Mouse (Mus musculus): ENCODE data around the gene Uvrag. TPM values are rescaled to one million over a fixed set of nuclear protein-coding genes. Genes with fewer than 3 reads are reported as not detected.

Uvrag gene
- polyA plus RNA-seq, 1 experiment from 2014 or later: 12.2 TPM

GRCm38 (mm10) chr7:98991204-98991761, 149.7 kb downstream of the Uvrag start:
- Histone ChIP-seq H3K4me3 (ENCODE audit: low read depth, low read length) (no peak overlapping the region), H3K4me1 (ENCODE audit: control insufficient read depth, insufficient read depth, low read length) (no peaks in the 10 kb centered on the region), H3K27ac (ENCODE audit: low read depth, low read length) (no peak overlapping the region), H3K36me3 (ENCODE audit: control insufficient read depth, insufficient read depth, low read length) (no peaks in the 10 kb centered on the region), H3K27me3 (replicated peaks; ENCODE audit: control insufficient read depth, insufficient read depth, low read length) (no peaks in the 10 kb centered on the region), H3K9me3 (replicated peaks; ENCODE audit: control insufficient read depth, low read length) (no peaks in the 10 kb centered on the region), H3K9ac (ENCODE audit: low read length) (no peak overlapping the region), H3K4me2 (ENCODE audit: low read length) (no peak overlapping the region)
- WGBS: 91% methylated on average over 2 of the region's 2 CpGs
- ATAC-seq (no peak), DNase-seq (ENCODE audit: low spot score) (no peak)

GRCm38 (mm10) chr7:98990510-98990909, 150.4 kb downstream of the Uvrag start:
- Histone ChIP-seq H3K9ac (ENCODE audit: low read length) (no peak overlapping the region), H3K9me3 (replicated peaks; ENCODE audit: control insufficient read depth, low read length) (no peaks in the 10 kb centered on the region), H3K36me3 (ENCODE audit: control insufficient read depth, insufficient read depth, low read length) (no peaks in the 10 kb centered on the region), H3K4me1 (ENCODE audit: control insufficient read depth, insufficient read depth, low read length) (no peaks in the 10 kb centered on the region), H3K4me2 (ENCODE audit: low read length) (no peak overlapping the region), H3K4me3 (ENCODE audit: low read depth, low read length) (no peak overlapping the region), H3K27me3 (replicated peaks; ENCODE audit: control insufficient read depth, insufficient read depth, low read length) (no peaks in the 10 kb centered on the region), H3K27ac (ENCODE audit: low read depth, low read length) (no peak overlapping the region)
- no peak for DNase-seq (ENCODE audit: low spot score)
- 83% methylated on average over 1 of the region's 1 CpGs for WGBS
- ATAC-seq: no peak

GRCm38 (mm10) chr7:98986962-98987441, 153.9 kb downstream of the Uvrag start:
- Histone ChIP-seq H3K27me3 (replicated peaks; ENCODE audit: control insufficient read depth, insufficient read depth, low read length) (no peaks in the 10 kb centered on the region), H3K9ac (ENCODE audit: low read length) (no peak overlapping the region), H3K27ac (ENCODE audit: low read depth, low read length) (no peak overlapping the region), H3K4me3 (ENCODE audit: low read depth, low read length) (no peak overlapping the region), H3K4me2 (ENCODE audit: low read length) (no peak overlapping the region), H3K4me1 (ENCODE audit: control insufficient read depth, insufficient read depth, low read length) (no peaks in the 10 kb centered on the region), H3K36me3 (ENCODE audit: control insufficient read depth, insufficient read depth, low read length) (no peaks in the 10 kb centered on the region), H3K9me3 (replicated peaks; ENCODE audit: control insufficient read depth, low read length) (no peaks in the 10 kb centered on the region)
- no peak for DNase-seq (ENCODE audit: low spot score)
- ATAC-seq: no peak
- WGBS: 94% methylated on average over 14 of the region's 14 CpGs

- no peaks in the 10 kb centered on the region for H3K9me3 ChIP-seq (replicated peaks; ENCODE audit: control insufficient read depth, low read length)
- ATAC-seq: no peak
- H3K4me3 ChIP-seq (ENCODE audit: low read depth, low read length): no peak overlapping the region
- DNase-seq (ENCODE audit: low spot score): no peak
- H3K36me3 ChIP-seq (ENCODE audit: control insufficient read depth, insufficient read depth, low read length): no peaks in the 10 kb centered on the region
- no peaks in the 10 kb centered on the region for H3K27me3 ChIP-seq (replicated peaks; ENCODE audit: control insufficient read depth, insufficient read depth, low read length)
- no peak overlapping the region for H3K27ac ChIP-seq (ENCODE audit: low read depth, low read length)
- no peak overlapping the region for H3K9ac ChIP-seq (ENCODE audit: low read length)
- no peaks in the 10 kb centered on the region for H3K4me1 ChIP-seq (ENCODE audit: control insufficient read depth, insufficient read depth, low read length)
- H3K4me2 ChIP-seq (ENCODE audit: low read length): no peak overlapping the region
- WGBS: 92% methylated on average over 2 of the region's 2 CpGs
Observed at GRCm38 (mm10) chr7:98985935-98986334, 155.0 kb downstream of the Uvrag start.

GRCm38 (mm10) chr7:98985489-98985888, 155.5 kb downstream of the Uvrag start:
- WGBS: 87% methylated on average over 6 of the region's 6 CpGs
- Histone ChIP-seq H3K9me3 (replicated peaks; ENCODE audit: control insufficient read depth, low read length) (no peaks in the 10 kb centered on the region), H3K4me3 (ENCODE audit: low read depth, low read length) (no peak overlapping the region), H3K36me3 (ENCODE audit: control insufficient read depth, insufficient read depth, low read length) (no peaks in the 10 kb centered on the region), H3K9ac (ENCODE audit: low read length) (no peak overlapping the region), H3K4me1 (ENCODE audit: control insufficient read depth, insufficient read depth, low read length) (no peaks in the 10 kb centered on the region), H3K27ac (ENCODE audit: low read depth, low read length) (no peak overlapping the region), H3K4me2 (ENCODE audit: low read length) (no peak overlapping the region), H3K27me3 (replicated peaks; ENCODE audit: control insufficient read depth, insufficient read depth, low read length) (no peaks in the 10 kb centered on the region)
- ATAC-seq (no peak), DNase-seq (ENCODE audit: low spot score) (no peak)

GRCm38 (mm10) chr7:98984319-98984718, 156.6 kb downstream of the Uvrag start:
- no peak overlapping the region for H3K4me2 ChIP-seq (ENCODE audit: low read length)
- no peak overlapping the region for H3K27ac ChIP-seq (ENCODE audit: low read depth, low read length)
- ATAC-seq (no peak), DNase-seq (ENCODE audit: low spot score) (no peak)
- H3K9ac ChIP-seq (ENCODE audit: low read length): no peak overlapping the region
- no peaks in the 10 kb centered on the region for H3K36me3 ChIP-seq (ENCODE audit: control insufficient read depth, insufficient read depth, low read length)
- H3K9me3 ChIP-seq (replicated peaks; ENCODE audit: control insufficient read depth, low read length): no peaks in the 10 kb centered on the region
- no peaks in the 10 kb centered on the region for H3K4me1 ChIP-seq (ENCODE audit: control insufficient read depth, insufficient read depth, low read length)
- 35% methylated on average over 7 of the region's 7 CpGs for WGBS
- H3K4me3 ChIP-seq (ENCODE audit: low read depth, low read length): no peak overlapping the region
- H3K27me3 ChIP-seq (replicated peaks; ENCODE audit: control insufficient read depth, insufficient read depth, low read length): no peaks in the 10 kb centered on the region

- H3K27ac ChIP-seq (ENCODE audit: low read depth, low read length): no peak overlapping the region
- H3K36me3 ChIP-seq (ENCODE audit: control insufficient read depth, insufficient read depth, low read length): no peaks in the 10 kb centered on the region
- no peaks in the 10 kb centered on the region for H3K27me3 ChIP-seq (replicated peaks; ENCODE audit: control insufficient read depth, insufficient read depth, low read length)
- no peak overlapping the region for H3K4me2 ChIP-seq (ENCODE audit: low read length)
- 73% methylated on average over 12 of the region's 12 CpGs for WGBS
- H3K9me3 ChIP-seq (replicated peaks; ENCODE audit: control insufficient read depth, low read length): no peaks in the 10 kb centered on the region
- no peaks in the 10 kb centered on the region for H3K4me1 ChIP-seq (ENCODE audit: control insufficient read depth, insufficient read depth, low read length)
- no peak overlapping the region for H3K9ac ChIP-seq (ENCODE audit: low read length)
- DNase-seq (ENCODE audit: low spot score): no peak
- H3K4me3 ChIP-seq (ENCODE audit: low read depth, low read length): no peak overlapping the region
- ATAC-seq: no peak
Observed at GRCm38 (mm10) chr7:98983058-98983457, 157.9 kb downstream of the Uvrag start.

- 94% methylated on average over 6 of the region's 6 CpGs for WGBS
Observed at GRCm38 (mm10) chr7:98981423-98981822, 159.5 kb downstream of the Uvrag start.

GRCm38 (mm10) chr7:98976839-98977457, 164.0 kb downstream of the Uvrag start:
- no peaks in the 10 kb centered on the region for H3K36me3 ChIP-seq (ENCODE audit: control insufficient read depth, insufficient read depth, low read length)
- no peaks in the 10 kb centered on the region; the same call in 1 of the 2 replicates for H3K4me1 ChIP-seq (ENCODE audit: control insufficient read depth, insufficient read depth, low read length)
- no peaks in the 10 kb centered on the region for H3K9me3 ChIP-seq (replicated peaks; ENCODE audit: control insufficient read depth, low read length)
- no peak overlapping the region for H3K27ac ChIP-seq (ENCODE audit: low read depth, low read length)
- no peak overlapping the region for H3K9ac ChIP-seq (ENCODE audit: low read length)
- DNase-seq (ENCODE audit: low spot score) (no peak), ATAC-seq (no peak)
- 93% methylated on average over 12 of the region's 12 CpGs for WGBS
- no peak overlapping the region for H3K4me3 ChIP-seq (ENCODE audit: low read depth, low read length)
- H3K4me2 ChIP-seq (ENCODE audit: low read length): no peak overlapping the region
- no peaks in the 10 kb centered on the region for H3K27me3 ChIP-seq (replicated peaks; ENCODE audit: control insufficient read depth, insufficient read depth, low read length)

More at GRCm38 (mm10) chr7:98981423-98981822, 159.5 kb downstream of the Uvrag start:
- H3K9ac ChIP-seq (ENCODE audit: low read length): no peak overlapping the region
- DNase-seq (ENCODE audit: low spot score): no peak
- no peaks in the 10 kb centered on the region for H3K27me3 ChIP-seq (replicated peaks; ENCODE audit: control insufficient read depth, insufficient read depth, low read length)
- no peaks in the 10 kb centered on the region for H3K36me3 ChIP-seq (ENCODE audit: control insufficient read depth, insufficient read depth, low read length)
- H3K9me3 ChIP-seq (replicated peaks; ENCODE audit: control insufficient read depth, low read length): no peaks in the 10 kb centered on the region
- no peak overlapping the region for H3K27ac ChIP-seq (ENCODE audit: low read depth, low read length)
- no peaks in the 10 kb centered on the region for H3K4me1 ChIP-seq (ENCODE audit: control insufficient read depth, insufficient read depth, low read length)
- no peak overlapping the region for H3K4me2 ChIP-seq (ENCODE audit: low read length)
- no peak for ATAC-seq
- no peak overlapping the region for H3K4me3 ChIP-seq (ENCODE audit: low read depth, low read length)

All from forebrain, embryonic 14.5 days (tissue).